Mouse (Mus musculus) cerebellum, adult 9-11 months (tissue): ENCODE measurements at regions not wholly inside any gene's neighbourhood (a gene's known extent, or its start where the extent isn't known, plus 50 kb on each side); places are given as distances from the start of the nearest gene placed in this dataset.

Experiments used
- DNase-seq: peaks from one replicate; pipeline ENCODE4 v3.0.0; 2022

- DNase-seq: no peak
Measured at GRCm38 (mm10) chr11:24843839-24844738, 766.2 kb downstream of the Bcl11a start.

GRCm38 (mm10) chr11:24856991-24857390 is 779.1 kb downstream of the Bcl11a start:
- no peak for DNase-seq

DNA sequence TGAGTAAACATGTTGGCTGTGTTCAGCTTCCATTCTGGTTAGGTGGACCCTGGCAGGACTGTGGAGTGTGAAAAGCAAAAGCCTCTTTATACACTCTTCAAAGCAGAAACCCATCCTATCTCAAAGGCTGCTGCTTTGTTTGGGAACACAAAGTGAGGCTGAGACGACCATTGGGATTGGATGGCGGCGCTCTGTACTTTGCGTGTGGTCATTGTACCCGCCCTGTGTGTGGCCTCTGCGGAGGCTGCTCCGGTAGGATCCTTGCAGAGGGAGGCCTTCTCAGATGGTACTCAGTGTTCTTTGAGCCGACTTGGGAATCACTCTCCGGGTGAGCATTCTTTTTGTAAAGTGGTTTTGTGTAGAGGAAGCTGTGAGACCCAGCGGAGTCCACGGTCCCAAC is 786.8 kb downstream of the Bcl11a start:
- DNase-seq: no peak

DNA sequence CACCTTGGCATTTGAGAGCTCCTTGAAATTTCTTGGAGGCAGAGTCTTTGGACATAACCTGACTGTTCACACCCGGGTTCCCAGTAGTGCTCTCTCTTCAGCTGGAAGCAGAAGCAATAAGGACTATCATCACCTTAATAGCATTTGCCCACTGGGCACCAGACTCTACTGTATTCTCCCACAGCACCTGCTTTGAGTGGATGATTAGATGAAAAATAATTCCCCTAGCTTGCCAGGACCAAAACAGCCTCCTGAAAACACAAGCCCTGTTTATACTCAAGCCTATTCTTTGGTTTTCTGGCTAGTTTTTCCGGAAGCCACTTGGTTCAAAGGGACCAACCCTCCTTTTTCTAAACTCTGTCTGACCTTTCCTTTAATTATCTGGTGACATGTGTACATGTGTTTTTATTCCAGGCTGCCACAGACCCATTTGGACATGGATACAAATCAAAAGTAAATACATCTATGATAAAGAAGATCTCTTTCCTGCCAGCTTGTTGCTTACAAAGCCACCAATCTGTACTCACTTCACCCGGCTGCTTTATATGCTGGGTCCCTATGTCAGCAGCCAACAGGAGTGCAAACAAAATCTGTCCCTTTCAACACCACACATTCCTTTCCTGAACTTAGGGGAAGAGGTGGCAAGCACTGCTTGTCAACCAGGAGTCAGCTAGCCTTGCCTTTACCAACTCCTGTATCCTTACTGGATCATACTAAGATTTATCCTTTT is 787.4 kb downstream of the Bcl11a start:
- DNase-seq: no peak
